In genomic region chr17:7232400-7232799, GRCm38 (mm10) we compare ENCODE assay signal across 27 mouse cellular contexts.
DNase-seq lines count a peak whose midpoint lies in the region; ATAC-seq and TF ChIP-seq lines count a peak whose summit lies in the region.
"Had no signal": no experiment of that assay in that cellular context is flagged by ENCODE, and none has a peak within 500 bp of the region (broad histone marks: within the 10 kb centered on the region; RNA-seq: fewer than 3 reads in every experiment).

No protein-coding gene starts in this region.

- TF ChIP-seq POLR2A in ES-Bruce4 (IDR thresholded peaks at IDR 0.05; ENCODE audit: insufficient read depth, low read length): no peak

- no peaks in the 10 kb centered on the region for H3K27me3 ChIP-seq in forebrain, embryonic 15.5 days
- H3K27me3 ChIP-seq in forebrain, embryonic 13.5 days: no peaks in the 10 kb centered on the region
- H3K27me3 ChIP-seq in ES-Bruce4 (ENCODE audit: control insufficient read depth, insufficient read depth, low read length, poor library complexity, severe bottlenecking): no peaks in the 10 kb centered on the region
- H3K27me3 ChIP-seq in forebrain, postnatal 0 days (ENCODE audit: insufficient read depth, low read length): no peaks in the 10 kb centered on the region
- no peaks in the 10 kb centered on the region for H3K27me3 ChIP-seq in intestine, embryonic 15.5 days (replicated peaks)
- H3K27me3 ChIP-seq: embryonic facial prominence, embryonic 13.5 days; limb, embryonic 15.5 days; liver, embryonic 13.5 days had no signal

- no peak for TF ChIP-seq CTCF in left cerebral cortex, adult 2 months (IDR thresholded peaks at IDR 0.05)
- TF ChIP-seq CTCF in ES-Bruce4 (IDR thresholded peaks at IDR 0.05; ENCODE audit: low read depth, low read length): no peak
- no peak for TF ChIP-seq CTCF in forebrain, postnatal 0 days (IDR thresholded peaks at IDR 0.05; ENCODE audit: low read depth)

- peak overlapping the region; percentile 69 for H3K27ac ChIP-seq in forebrain, embryonic 15.5 days (replicated peaks)
- H3K27ac ChIP-seq in forebrain, embryonic 13.5 days: no peak overlapping the region; the same call in 1 of the 2 replicates
- H3K27ac ChIP-seq in left cerebral cortex, adult 2 months: peak overlapping the region; percentile 81
- no peak overlapping the region for H3K27ac ChIP-seq in ES-Bruce4 (ENCODE audit: insufficient read depth, low read length)
- H3K27ac ChIP-seq in forebrain, postnatal 0 days (ENCODE audit: low read depth, low read length): peak overlapping the region; percentile 36; the same call in 1 of the 2 replicates
- no peak overlapping the region for H3K27ac ChIP-seq in intestine, embryonic 15.5 days
- H3K27ac ChIP-seq: embryonic facial prominence, embryonic 13.5 days; hindbrain, embryonic 14.5 days; limb, embryonic 15.5 days; liver, embryonic 13.5 days; macrophage had no signal

- peaks cover 29% of the 10 kb centered on the region for H3K4me1 ChIP-seq in forebrain, embryonic 15.5 days
- H3K4me1 ChIP-seq in forebrain, embryonic 13.5 days: peaks cover 22% of the 10 kb centered on the region
- H3K4me1 ChIP-seq in ES-Bruce4 (ENCODE audit: control insufficient read depth, insufficient read depth, low read length): peaks cover 5% of the 10 kb centered on the region
- 0 out of 2 replicates have a peak, but pooled peaks cover 7% of the 10 kb centered on the region for H3K4me1 ChIP-seq in forebrain, postnatal 0 days (ENCODE audit: insufficient read depth)
- no peaks in the 10 kb centered on the region for H3K4me1 ChIP-seq in intestine, embryonic 15.5 days (replicated peaks)
- H3K4me1 ChIP-seq: liver, embryonic 13.5 days had no signal

- H3K4me3 ChIP-seq in forebrain, embryonic 15.5 days: no peak overlapping the region
- no peak overlapping the region for H3K4me3 ChIP-seq in forebrain, embryonic 13.5 days
- no peak overlapping the region for H3K4me3 ChIP-seq in left cerebral cortex, adult 2 months
- H3K4me3 ChIP-seq in ES-Bruce4 (ENCODE audit: low read depth, low read length): no peak overlapping the region
- no peak overlapping the region for H3K4me3 ChIP-seq in forebrain, postnatal 0 days (ENCODE audit: low read depth, low read length)
- H3K4me3 ChIP-seq in intestine, embryonic 15.5 days (replicated peaks): no peak overlapping the region
- H3K4me3 ChIP-seq: embryonic facial prominence, embryonic 13.5 days; limb, embryonic 10.5 days; limb, embryonic 15.5 days; liver, embryonic 13.5 days had no signal

- H3K9me3 ChIP-seq in forebrain, embryonic 15.5 days: no peaks in the 10 kb centered on the region
- H3K9me3 ChIP-seq in forebrain, embryonic 13.5 days (replicated peaks): no peaks in the 10 kb centered on the region
- H3K9me3 ChIP-seq in ES-Bruce4 (replicated peaks; ENCODE audit: control insufficient read depth, insufficient read depth, low read length, poor library complexity, severe bottlenecking): no peaks in the 10 kb centered on the region
- H3K9me3 ChIP-seq in forebrain, postnatal 0 days (ENCODE audit: low read length): no peaks in the 10 kb centered on the region
- no peaks in the 10 kb centered on the region for H3K9me3 ChIP-seq in intestine, embryonic 15.5 days
- H3K9me3 ChIP-seq: embryonic facial prominence, embryonic 13.5 days; limb, embryonic 10.5 days; limb, embryonic 15.5 days; liver, embryonic 13.5 days had no signal

- DNase-seq in left cerebral cortex, adult 2 months (ENCODE audit: extremely low spot score in 1 of 2, low spot score in 2 of 2): no peak
- no peak for DNase-seq in left cerebral cortex, adult 8-10 months (ENCODE audit: low spot score in 2 of 2)
- no peak for DNase-seq in forebrain, postnatal 0 days
- DNase-seq: adrenal gland, postnatal 25 days; cerebellum, adult 11-12 months; cerebellum, adult 9-11 months; gastrocnemius, postnatal 25 days; heart, adult 18-20 months; heart, postnatal 4 days; kidney, adult 18-20 months; kidney, postnatal 36 days; liver, embryonic 13.5 days; midbrain, embryonic 14.5 days; right cerebral cortex, postnatal 14 days; spleen, adult 18-20 months; thymus, postnatal 14 days had no signal

- WGBS in forebrain, embryonic 15.5 days: 77% methylated on average over 7 of the region's 7 CpGs
- 78% methylated on average over 7 of the region's 7 CpGs for WGBS in forebrain, embryonic 13.5 days
- 68% methylated on average over 7 of the region's 7 CpGs for WGBS in forebrain, postnatal 0 days
- WGBS in intestine, embryonic 15.5 days: 58% methylated on average over 7 of the region's 7 CpGs

- peaks cover 2% of the 10 kb centered on the region; the same call in 1 of the 2 replicates for H3K36me3 ChIP-seq in forebrain, embryonic 15.5 days
- H3K36me3 ChIP-seq in forebrain, embryonic 13.5 days (ENCODE audit: poor library complexity, severe bottlenecking): no peaks in the 10 kb centered on the region
- no peaks in the 10 kb centered on the region for H3K36me3 ChIP-seq in ES-Bruce4 (ENCODE audit: control insufficient read depth, insufficient read depth, low read length, poor library complexity, severe bottlenecking)
- no peaks in the 10 kb centered on the region for H3K36me3 ChIP-seq in forebrain, postnatal 0 days (ENCODE audit: insufficient read depth)
- no peaks in the 10 kb centered on the region for H3K36me3 ChIP-seq in intestine, embryonic 15.5 days
- H3K36me3 ChIP-seq: liver, embryonic 13.5 days had no signal

- no peak overlapping the region for H3K9ac ChIP-seq in forebrain, embryonic 15.5 days (replicated peaks)
- no peak overlapping the region for H3K9ac ChIP-seq in forebrain, embryonic 13.5 days
- H3K9ac ChIP-seq in ES-Bruce4 (ENCODE audit: low read depth, poor library complexity, severe bottlenecking): no peak overlapping the region
- no peak overlapping the region for H3K9ac ChIP-seq in forebrain, postnatal 0 days
- H3K9ac ChIP-seq in intestine, embryonic 15.5 days: no peak overlapping the region
- H3K9ac ChIP-seq: embryonic facial prominence, embryonic 13.5 days; hindbrain, embryonic 14.5 days; limb, embryonic 15.5 days; liver, embryonic 13.5 days had no signal

- peak; percentile 75 for TF ChIP-seq EP300 in ES-Bruce4 (IDR thresholded peaks at IDR 0.05; ENCODE audit: insufficient read depth, low read depth, low read length)

- no peak overlapping the region for H3K4me2 ChIP-seq in forebrain, embryonic 15.5 days (replicated peaks)
- no peak overlapping the region for H3K4me2 ChIP-seq in forebrain, embryonic 13.5 days
- no peak overlapping the region for H3K4me2 ChIP-seq in forebrain, postnatal 0 days (ENCODE audit: low read depth)
- H3K4me2 ChIP-seq in intestine, embryonic 15.5 days (replicated peaks): no peak overlapping the region
- H3K4me2 ChIP-seq: embryonic facial prominence, embryonic 13.5 days; heart, embryonic 11.5 days; hindbrain, embryonic 14.5 days; limb, embryonic 15.5 days; liver, embryonic 13.5 days had no signal

- intact Hi-C loops in left cerebral cortex, adult 2 months (cut with DNase I): loop anchor here (2.0 kb wide), 1 partner anchor 38 kb away; no protein-coding TSS in a partner anchor

- ATAC-seq in forebrain, embryonic 15.5 days (replicated peaks): peak; percentile 7; the same call in 1 of the 2 replicates
- ATAC-seq in forebrain, embryonic 13.5 days: no peak
- ATAC-seq in forebrain, postnatal 0 days: no peak
- ATAC-seq in intestine, embryonic 15.5 days: no peak
- ATAC-seq: inflammation-experienced regulatory T-cells, adult 6 months had no signal

Comparison
In these comparisons a context has a peak if more than half of its experiments do, and no peak if none do; other contexts are left out.
1. H3K27ac ChIP-seq: peak in forebrain, embryonic 15.5 days (single experiment), left cerebral cortex, adult 2 months (single experiment) and forebrain, postnatal 0 days (single experiment); none in forebrain, embryonic 13.5 days (single experiment), ES-Bruce4 (single experiment) and intestine, embryonic 15.5 days (single experiment).